Mouse (Mus musculus) stomach, embryonic 16.5 days (tissue): ENCODE data around the gene Fam76a. TPM values are rescaled to one million over a fixed set of nuclear protein-coding genes. Genes with fewer than 3 reads are reported as not detected.
"Not testable (repeated sequence)": the region's sequence is repeated elsewhere in the genome, so short reads cannot be mapped to it uniquely, and the experiment has no call there.

Experiments used
- ATAC-seq: fragments of 200-750 bp; cut with Nextera tagmentation; 2 replicates; pipeline ENCODE4 v1.8.0; 2017; ENCODE audit warnings: moderate number of reproducible peaks, moderate TSS enrichment; ENCODE audit not compliant: insufficient read depth, low FRiP score
- H3K27ac ChIP-seq: fragments of 300-500 bp; sonication (generic); 2 replicates; pipeline ENCODE4 v1.5.1; 2014; ENCODE audit warnings: low read length
- H3K27me3 ChIP-seq: fragments of 300-500 bp; sonication (generic); 2 replicates; pipeline ENCODE4 v1.6.1; 2014; ENCODE audit warnings: low read length, control low read depth, mixed read lengths; ENCODE audit not compliant: control insufficient read depth, insufficient read depth
- H3K36me3 ChIP-seq: fragments of 300-500 bp; sonication (generic); 2 replicates; pipeline ENCODE4 v1.6.1; 2014; ENCODE audit warnings: low read length; ENCODE audit not compliant: control insufficient read depth, insufficient read depth
- H3K4me1 ChIP-seq: fragments of 300-500 bp; sonication (generic); 2 replicates; pipeline ENCODE4 v1.6.1; 2014; ENCODE audit warnings: low read length, control low read depth, mixed read lengths; ENCODE audit not compliant: control insufficient read depth, insufficient read depth
- H3K4me2 ChIP-seq: fragments of 300-500 bp; sonication (generic); 2 replicates; pipeline ENCODE4 v1.6.1; 2014; ENCODE audit warnings: low read depth, low read length, mixed read lengths
- H3K4me3 ChIP-seq: fragments of 300-500 bp; sonication (generic); replicated peaks from 2 replicates; pipeline ENCODE4 v1.5.1; 2014; ENCODE audit warnings: mild to moderate bottlenecking, low read length
- H3K9ac ChIP-seq: fragments of 300-500 bp; sonication (generic); 2 replicates; pipeline ENCODE4 v1.6.1; 2014; ENCODE audit warnings: low read length
- H3K9me3 ChIP-seq: fragments of 300-500 bp; sonication (generic); replicated peaks from 2 replicates; pipeline ENCODE4 v1.6.1; 2016; ENCODE audit warnings: low read length, control low read depth; ENCODE audit not compliant: control insufficient read depth
- WGBS: fragments of 180-500 bp; shearing (Covaris S2); extraction: QIAGEN DNeasy Blood & Tissue Kit; methylation state at CpG from one replicate; pipeline ENCODE4 v1.1.7; 2014; 5-methylcytosine and 5-hydroxymethylcytosine counted together
- polyA plus RNA-seq: library from polyadenylated mRNA; unstranded; fragments of >200 nt; fragmentation: Nextera tagmentation; extraction: Ambion mirVana; gene quantifications from 2 replicates; pipeline ENCODE4 v1.2.1, GENCODE M21; 2015

Fam76a gene
- polyA plus RNA-seq, 1 experiment from 2014 or later: 34.0 TPM

DNA sequence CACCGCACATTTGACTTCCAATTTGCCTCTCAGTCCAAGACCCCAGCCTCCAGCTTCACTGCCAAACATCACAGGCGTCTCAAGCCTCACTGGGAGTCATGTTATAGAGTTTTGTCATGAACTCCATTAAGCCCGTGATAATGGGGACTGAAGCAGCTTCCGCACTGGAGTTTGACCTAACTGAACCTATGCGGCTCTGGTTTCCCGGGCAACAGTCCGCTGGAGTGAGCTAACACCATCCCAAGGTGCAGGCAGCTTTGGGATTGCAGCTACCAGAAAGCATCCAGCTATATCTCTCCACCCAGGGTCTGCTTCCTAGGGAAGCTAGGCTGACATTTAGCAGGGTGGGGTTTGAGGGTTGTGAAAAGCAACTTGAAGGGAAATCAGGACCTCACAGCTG is 12.3 kb upstream of the Fam76a start:
- Histone ChIP-seq H3K4me2 (no peak overlapping the region), H3K9me3 (no peaks in the 10 kb centered on the region), H3K4me1 (peaks cover 5% of the 10 kb centered on the region), H3K27ac (no peak overlapping the region), H3K27me3 (no peaks in the 10 kb centered on the region), H3K36me3 (no peaks in the 10 kb centered on the region), H3K4me3 (no peak overlapping the region), H3K9ac (no peak overlapping the region)
- ATAC-seq: no peak
- 20% methylated on average over 7 of the region's 7 CpGs for WGBS

DNA sequence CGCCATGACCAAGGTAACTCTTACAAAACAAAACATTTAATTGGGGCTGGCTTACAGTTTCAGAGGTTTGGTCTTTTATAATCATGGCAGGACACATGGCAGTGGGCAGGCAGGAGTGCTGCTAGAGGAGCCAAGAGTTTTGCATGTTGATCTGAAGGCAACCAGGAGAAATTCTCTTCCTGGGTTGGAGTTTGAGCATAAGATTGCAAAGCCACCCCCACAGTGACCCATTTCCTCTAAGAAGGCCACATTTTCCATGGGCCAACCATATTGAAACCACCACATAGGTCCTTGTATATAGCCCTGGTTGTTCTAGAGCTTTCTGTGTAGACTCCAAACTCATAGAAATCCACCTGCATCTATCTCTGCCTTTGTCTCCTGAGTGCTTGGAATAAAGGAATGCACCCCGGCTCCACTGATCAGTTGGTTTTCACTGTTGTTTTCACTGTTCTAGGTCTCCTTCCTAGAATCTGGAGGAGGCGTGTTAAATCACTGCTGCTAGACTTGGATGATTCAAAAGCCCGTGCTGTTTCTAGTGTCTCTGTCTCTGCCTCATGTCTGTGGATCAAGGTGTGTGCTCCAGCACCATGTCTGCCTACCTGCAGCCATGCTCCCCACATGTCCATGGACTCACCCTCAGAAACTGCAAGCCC is 10.5 kb upstream of the Fam76a start:
- ATAC-seq: no peak
- 86% methylated on average over 4 of the region's 4 CpGs for WGBS
- no peaks in the 10 kb centered on the region for H3K27me3 ChIP-seq

GRCm38 (mm10) chr4:132930784-132931183 is 8.4 kb upstream of the Fam76a start:
- Histone ChIP-seq H3K27ac (no peak overlapping the region), H3K9ac (no peak overlapping the region), H3K4me3 (no peak overlapping the region), H3K27me3 (no peaks in the 10 kb centered on the region), H3K4me2 (no peak overlapping the region), H3K9me3 (no peaks in the 10 kb centered on the region), H3K36me3 (no peaks in the 10 kb centered on the region), H3K4me1 (no peaks in the 10 kb centered on the region)
- 8% methylated on average over 8 of the region's 8 CpGs for WGBS
- ATAC-seq: no peak

More for the DNA sequence above, 10.5 kb upstream of the Fam76a start:
- no peak overlapping the region for H3K4me3 ChIP-seq
- no peaks in the 10 kb centered on the region for H3K4me1 ChIP-seq
- H3K4me2 ChIP-seq: no peak overlapping the region
- H3K9me3 ChIP-seq: no peaks in the 10 kb centered on the region
- no peaks in the 10 kb centered on the region for H3K36me3 ChIP-seq
- no peak overlapping the region for H3K27ac ChIP-seq
- no peak overlapping the region for H3K9ac ChIP-seq

- H3K27ac ChIP-seq, H3K9me3 ChIP-seq, ATAC-seq, H3K4me3 ChIP-seq, H3K27me3 ChIP-seq, H3K4me2 ChIP-seq, H3K9ac ChIP-seq, H3K4me1 ChIP-seq, H3K36me3 ChIP-seq: not testable (repeated sequence)
- 53% methylated on average over 2 of the region's 2 CpGs for WGBS
Measured at GRCm38 (mm10) chr4:132926520-132926919, 4.2 kb upstream of the Fam76a start.

- no peaks in the 10 kb centered on the region for H3K9me3 ChIP-seq
- no peaks in the 10 kb centered on the region for H3K36me3 ChIP-seq
- H3K9ac ChIP-seq: peak overlapping the region; percentile 96
- H3K4me2 ChIP-seq: peak overlapping the region; percentile 58
- ATAC-seq: peak; percentile 29
- under 1% methylated on average over 50 of the region's 50 CpGs for WGBS
- H3K27ac ChIP-seq: peak overlapping the region; percentile 82
- H3K4me1 ChIP-seq: peaks cover 5% of the 10 kb centered on the region; the same call in 1 of the 2 replicates
- peak overlapping the region; percentile 93 for H3K4me3 ChIP-seq
- no peaks in the 10 kb centered on the region for H3K27me3 ChIP-seq
Measured at GRCm38 (mm10) chr4:132922061-132922530, 262 bp downstream of the Fam76a start.

GRCm38 (mm10) chr4:132921488-132921887 is 870 bp downstream of the Fam76a start:
- peak overlapping the region; percentile 58 for H3K4me2 ChIP-seq
- H3K9ac ChIP-seq: peak overlapping the region; percentile 96
- no peaks in the 10 kb centered on the region for H3K27me3 ChIP-seq
- H3K36me3 ChIP-seq: no peaks in the 10 kb centered on the region
- no peak for ATAC-seq
- peak overlapping the region; percentile 93 for H3K4me3 ChIP-seq
- no peak overlapping the region for H3K27ac ChIP-seq
- WGBS: 40% methylated on average over 12 of the region's 12 CpGs
- peaks cover 5% of the 10 kb centered on the region; the same call in 1 of the 2 replicates for H3K4me1 ChIP-seq
- no peaks in the 10 kb centered on the region for H3K9me3 ChIP-seq

DNA sequence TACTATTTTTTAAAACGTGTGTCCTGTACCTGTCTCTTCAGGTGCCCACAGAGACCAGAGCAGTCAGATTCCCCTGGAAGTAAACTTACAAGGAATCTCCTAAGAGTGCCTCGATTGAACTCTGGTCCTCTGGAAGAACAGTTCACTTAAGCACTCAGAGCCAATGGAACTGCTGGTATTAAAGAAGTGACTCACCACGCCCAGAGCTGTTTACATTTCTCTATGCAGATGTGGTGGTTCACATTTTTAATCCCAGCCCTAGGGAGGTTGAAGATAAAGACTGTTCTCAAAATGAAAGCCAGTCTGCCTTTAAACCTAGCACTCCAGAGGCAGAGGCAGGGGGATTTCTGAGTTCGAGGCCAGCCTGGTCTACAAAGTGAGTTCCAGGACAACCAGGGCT is 2.2 kb downstream of the Fam76a start:
- Histone ChIP-seq H3K9ac (no peak overlapping the region), H3K4me2 (no peak overlapping the region), H3K27me3 (no peaks in the 10 kb centered on the region), H3K4me3 (no peak overlapping the region), H3K36me3 (no peaks in the 10 kb centered on the region), H3K4me1 (peaks cover 5% of the 10 kb centered on the region; the same call in 1 of the 2 replicates), H3K9me3 (no peaks in the 10 kb centered on the region), H3K27ac (no peak overlapping the region)
- WGBS: 83% methylated on average over 4 of the region's 4 CpGs
- ATAC-seq: no peak

DNA sequence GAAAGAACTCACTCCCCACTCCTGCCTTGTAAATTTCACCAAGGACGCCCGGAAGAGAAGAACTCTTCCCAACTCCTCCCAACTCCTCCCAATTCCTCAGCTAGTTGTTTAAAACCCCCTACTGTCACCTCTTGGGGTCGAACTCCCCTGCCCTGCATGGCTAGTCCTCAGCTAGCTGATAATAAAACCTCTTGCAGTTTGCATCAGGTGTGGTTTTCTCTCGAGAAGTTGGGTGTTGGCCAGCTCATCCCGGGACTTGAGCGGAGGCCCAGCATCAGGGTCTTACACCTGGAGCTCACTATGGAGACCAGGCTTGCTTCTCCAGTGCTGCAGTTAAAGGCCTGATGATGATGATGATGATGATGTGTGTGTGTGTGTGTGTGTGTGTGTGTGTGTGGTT is 3.9 kb downstream of the Fam76a start:
- not testable (repeated sequence) for H3K27ac ChIP-seq, H3K27me3 ChIP-seq, H3K9ac ChIP-seq, H3K4me2 ChIP-seq, ATAC-seq, H3K9me3 ChIP-seq, H3K4me3 ChIP-seq, H3K36me3 ChIP-seq, H3K4me1 ChIP-seq
- WGBS: 77% methylated on average over 6 of the region's 6 CpGs

DNA sequence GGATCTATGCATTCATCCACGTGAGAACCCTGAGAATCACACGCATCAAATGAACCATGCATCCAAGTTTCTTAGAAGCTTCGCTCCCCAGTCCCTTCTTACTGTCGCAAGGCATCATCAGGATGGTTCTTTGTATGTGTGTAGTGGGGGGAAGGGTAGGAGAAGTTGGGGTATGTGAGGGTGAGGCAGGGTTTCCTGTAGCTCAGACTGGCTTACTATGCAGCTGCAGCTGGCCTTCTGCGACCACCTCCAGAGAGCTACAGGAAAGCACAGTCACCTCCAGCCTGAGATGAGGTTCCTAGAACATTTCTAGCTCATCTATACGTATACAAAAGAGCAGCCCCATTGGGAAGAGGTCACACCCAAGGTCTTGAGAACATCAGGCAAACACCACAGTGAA is 10.2 kb downstream of the Fam76a start:
- peaks cover 25% of the 10 kb centered on the region for H3K36me3 ChIP-seq
- no peak for ATAC-seq
- 87% methylated on average over 6 of the region's 6 CpGs for WGBS

More for the DNA sequence above, 10.2 kb downstream of the Fam76a start:
- Histone ChIP-seq H3K27ac (no peak overlapping the region), H3K9me3 (no peaks in the 10 kb centered on the region), H3K4me2 (no peak overlapping the region), H3K9ac (no peak overlapping the region), H3K4me3 (no peak overlapping the region), H3K27me3 (no peaks in the 10 kb centered on the region), H3K4me1 (no peaks in the 10 kb centered on the region)
